Mouse (Mus musculus) right cerebral cortex, postnatal 14 days (tissue): ENCODE measurements at regions not wholly inside any gene's neighbourhood (a gene's known extent, or its start where the extent isn't known, plus 50 kb on each side); places are given as distances from the start of the nearest gene placed in this dataset.

Experiments used
- DNase-seq: peaks from one replicate; pipeline ENCODE4 v3.0.0; 2022

GRCm38 (mm10) chr8:112933815-112934214 lies 364.0 kb downstream of the Cntnap4 start:
- no peak for DNase-seq

DNA sequence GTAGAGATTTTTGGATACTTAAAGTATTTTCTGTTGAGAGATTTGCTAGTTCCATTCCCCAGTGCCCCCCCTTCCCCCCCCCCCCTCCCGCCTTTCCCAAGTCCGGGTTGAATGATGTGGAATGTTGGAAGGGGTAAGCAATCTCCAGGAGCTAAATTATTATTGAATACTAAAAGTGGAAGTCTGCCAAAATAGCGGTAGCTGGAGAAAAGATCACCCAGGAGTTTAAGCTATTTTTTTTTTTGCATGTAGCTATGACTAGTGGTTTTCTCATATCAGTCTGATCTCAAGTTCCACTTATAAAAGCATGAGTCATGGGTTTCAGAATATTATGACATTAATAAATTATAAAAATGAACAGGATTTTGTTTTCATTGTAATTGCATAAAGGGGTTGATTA lies 365.6 kb downstream of the Cntnap4 start:
- DNase-seq, result no peak

GRCm38 (mm10) chr8:112935897-112936719 lies 366.3 kb downstream of the Cntnap4 start:
- no peak for DNase-seq

DNA sequence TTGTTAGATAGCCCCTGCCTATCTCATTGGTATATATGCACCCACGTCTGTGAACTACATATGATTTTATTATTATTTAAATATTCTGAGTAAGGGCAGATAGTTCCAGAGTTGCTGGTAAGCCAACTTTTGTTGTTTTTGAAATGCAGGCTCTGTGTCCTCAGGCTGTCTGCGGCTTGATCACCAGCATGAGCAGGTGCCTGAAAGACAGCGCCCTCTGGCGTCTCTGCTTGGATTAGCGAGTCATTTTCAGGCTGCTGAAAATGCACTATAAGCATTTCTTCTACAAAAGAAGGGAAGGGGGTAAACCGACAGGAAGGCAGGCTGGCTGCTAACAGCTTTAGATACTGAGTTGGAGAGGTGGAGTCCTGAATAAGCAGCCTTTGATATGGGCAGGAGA lies 402.6 kb downstream of the Cntnap4 start:
- peak; percentile 81 for DNase-seq

GRCm38 (mm10) chr8:112975734-112976133 lies 405.9 kb downstream of the Cntnap4 start:
- DNase-seq, result no peak

GRCm38 (mm10) chr8:112976312-112976711 lies 406.5 kb downstream of the Cntnap4 start:
- no peak for DNase-seq

GRCm38 (mm10) chr8:112993781-112994180 lies 423.9 kb downstream of the Cntnap4 start:
- no peak for DNase-seq

DNA sequence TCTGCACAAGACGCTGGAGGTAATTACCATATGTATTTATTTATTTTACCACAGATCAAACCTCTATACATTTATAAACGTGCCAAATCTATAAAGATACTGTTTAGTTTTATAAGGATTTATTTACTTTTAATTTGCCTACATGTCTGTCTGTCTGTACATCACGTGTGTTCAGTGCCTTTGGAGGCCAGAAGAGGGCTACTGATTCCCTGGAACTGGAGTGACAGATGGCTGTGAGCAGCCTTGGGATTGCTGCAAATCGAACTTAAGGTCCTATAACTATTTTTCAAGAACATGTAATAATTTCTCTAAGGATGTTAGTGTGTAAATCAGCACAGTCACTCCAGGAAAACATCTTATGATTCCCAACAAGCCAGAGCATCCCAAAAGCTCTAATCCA lies 437.5 kb downstream of the Cntnap4 start:
- DNase-seq, result no peak

- DNase-seq, result no peak
Measured at GRCm38 (mm10) chr8:113028880-113029279, 459.0 kb downstream of the Cntnap4 start.

GRCm38 (mm10) chr8:113051770-113052473 lies 482.1 kb downstream of the Cntnap4 start:
- no peak for DNase-seq

- no peak for DNase-seq
Measured at GRCm38 (mm10) chr8:113065246-113066169, 495.7 kb downstream of the Cntnap4 start.

DNA sequence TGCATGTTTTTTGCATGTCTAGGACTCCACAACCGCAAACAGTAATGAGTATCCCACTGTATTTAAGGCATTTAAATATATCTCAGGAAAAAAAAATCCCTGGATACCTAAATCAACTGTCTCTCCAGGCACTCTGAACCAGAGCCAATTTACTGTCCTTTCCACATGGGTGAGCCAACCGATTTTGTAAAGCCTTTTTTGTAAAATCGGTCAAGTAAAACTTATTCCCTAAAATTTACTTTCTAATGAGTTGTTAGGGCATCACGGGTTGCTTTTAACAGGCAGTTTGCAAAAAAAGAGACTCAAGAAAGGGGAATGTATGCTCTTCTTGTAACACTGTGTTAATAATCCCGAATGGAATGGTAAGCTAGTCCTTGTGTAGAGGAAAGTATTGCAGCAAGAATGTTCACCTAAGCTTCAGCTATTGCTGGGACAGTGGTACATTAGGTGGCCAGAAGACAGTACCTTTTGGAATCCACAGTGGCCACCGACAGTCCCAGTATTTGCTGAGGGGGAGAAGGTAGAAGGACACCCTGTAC lies 496.4 kb downstream of the Cntnap4 start:
- no peak for DNase-seq

GRCm38 (mm10) chr8:113083976-113084375 lies 514.1 kb downstream of the Cntnap4 start:
- no peak for DNase-seq

GRCm38 (mm10) chr8:113087586-113087985 lies 517.7 kb downstream of the Cntnap4 start:
- no peak for DNase-seq

- no peak for DNase-seq
Measured at GRCm38 (mm10) chr8:113111665-113112064, 523.7 kb upstream of the Mon1b start.

- DNase-seq, result no peak
Measured at GRCm38 (mm10) chr8:113114165-113114700, 521.2 kb upstream of the Mon1b start.

DNA sequence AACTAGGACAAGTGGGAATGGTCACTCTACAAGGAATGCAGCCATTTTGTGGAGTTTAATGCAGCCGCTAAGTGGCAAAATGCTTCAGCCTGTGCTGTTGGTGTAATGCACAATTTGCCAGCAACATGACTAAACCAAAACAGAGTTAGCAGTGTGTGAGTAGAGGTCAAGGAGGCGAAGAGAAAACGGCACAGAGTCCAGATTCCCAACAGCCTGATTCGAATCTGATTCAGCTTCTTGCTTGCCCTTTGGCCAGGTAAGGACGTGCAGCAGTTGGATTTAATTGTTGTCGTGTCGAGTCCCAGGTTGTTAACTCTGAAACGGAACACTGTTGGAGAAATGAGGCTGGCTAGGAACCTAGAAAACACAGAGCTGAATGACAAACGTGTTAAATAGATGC lies 518.1 kb upstream of the Mon1b start:
- DNase-seq, result no peak

GRCm38 (mm10) chr8:113125586-113125985 lies 509.8 kb upstream of the Mon1b start:
- no peak for DNase-seq

DNA sequence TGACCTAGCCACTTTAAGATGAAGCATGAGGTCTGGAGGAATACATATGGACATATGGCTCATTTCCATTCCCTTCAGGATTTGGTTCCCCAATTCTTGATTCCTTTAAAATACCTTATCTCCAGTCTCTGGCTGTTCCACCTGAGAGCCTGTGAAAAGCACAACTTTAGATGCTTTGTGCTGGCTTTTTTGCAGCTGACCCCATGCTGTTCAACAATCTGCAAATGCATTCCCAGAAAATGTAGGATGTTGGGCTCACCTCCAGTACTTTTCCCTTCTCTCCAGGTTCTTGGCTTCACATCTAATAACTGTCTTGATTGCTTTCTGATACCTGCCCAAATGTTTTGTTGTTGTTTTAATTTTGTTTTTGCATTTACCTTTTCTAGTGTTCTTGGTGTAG lies 498.0 kb upstream of the Mon1b start:
- DNase-seq, result no peak

DNA sequence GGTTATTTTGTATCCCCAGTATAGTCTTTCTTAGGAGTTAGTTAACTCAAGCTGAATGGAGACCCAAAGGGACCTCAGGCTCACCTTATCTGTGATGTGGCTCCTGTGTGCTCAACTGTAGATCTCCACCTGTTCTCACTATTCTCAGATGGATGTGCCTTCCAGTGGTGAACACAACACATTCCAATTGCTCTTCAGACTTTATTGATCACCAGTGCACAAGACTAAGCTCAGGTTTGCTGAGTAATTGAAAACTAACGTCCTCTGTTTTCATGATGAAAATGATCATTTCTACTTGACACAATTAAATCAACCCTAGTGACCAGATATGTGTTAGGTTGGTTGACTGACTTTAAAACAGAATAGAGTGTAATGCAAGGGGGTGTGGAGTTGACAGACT lies 495.4 kb upstream of the Mon1b start:
- no peak for DNase-seq

- no peak for DNase-seq
Measured at GRCm38 (mm10) chr8:113141131-113141530, 494.3 kb upstream of the Mon1b start.

- DNase-seq, result no peak
Measured at GRCm38 (mm10) chr8:113176591-113176990, 458.8 kb upstream of the Mon1b start.

GRCm38 (mm10) chr8:113183186-113183585 lies 452.2 kb upstream of the Mon1b start:
- DNase-seq, result no peak
